Mouse (Mus musculus) liver, embryonic 18 days (tissue): ENCODE measurements around the gene Ccdc191. TPM values are rescaled to one million over a fixed set of nuclear protein-coding genes. Genes with fewer than 3 reads are reported as not detected.

Experiments
- polyA plus RNA-seq: library from polyadenylated mRNA; depleted of rRNA; stranded (reverse); fragments of >200 nt; gene quantifications from 2 replicates; pipeline ENCODE4 v1.2.3, GENCODE M21; 2012; rRNA removed

Gene Ccdc191
- 1.2 and 1.9 TPM in 2 replicates for polyA plus RNA-seq

DNA sequence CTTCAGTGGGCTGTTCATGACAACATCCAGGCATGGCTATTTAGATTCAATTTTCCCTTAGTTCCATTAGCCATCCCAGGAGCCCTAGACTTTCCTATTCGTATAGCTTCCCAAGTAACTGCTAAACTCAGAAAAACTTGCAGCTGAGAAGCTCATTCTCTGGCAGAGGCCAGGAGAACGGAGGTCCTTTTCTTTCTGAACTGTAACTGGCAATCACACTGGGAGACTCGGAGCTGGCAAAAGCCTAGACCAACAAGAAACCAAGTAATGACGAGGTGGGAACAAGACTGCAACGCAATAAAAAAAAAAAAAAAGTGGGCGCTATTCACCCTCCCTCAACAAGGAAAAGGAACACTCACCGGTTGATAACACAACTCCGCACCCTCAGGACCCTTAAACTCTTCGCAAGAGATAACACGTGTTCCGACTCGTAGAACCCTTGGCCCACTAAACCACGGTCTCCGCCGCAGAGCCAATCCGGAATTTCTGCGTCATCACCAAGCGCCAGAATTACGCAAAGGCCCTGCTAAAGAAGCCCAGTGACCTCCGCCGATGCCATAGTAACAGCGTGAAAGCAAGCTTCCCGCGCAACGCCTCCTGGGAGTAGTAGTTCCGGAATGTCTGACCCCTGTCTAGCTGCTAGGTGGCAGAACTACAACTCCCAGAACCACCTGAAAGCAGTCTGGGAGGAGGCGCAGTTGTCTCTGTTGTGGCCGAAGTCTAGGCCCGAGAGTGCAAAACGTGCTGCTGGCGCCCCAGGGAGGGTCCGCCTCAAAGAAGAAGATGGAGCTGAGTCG, at the start of gene Ccdc191:
Gene Ccdc191, plus strand, starts transcription at position 593 of the 797 bp plus-strand sequence.

DNA sequence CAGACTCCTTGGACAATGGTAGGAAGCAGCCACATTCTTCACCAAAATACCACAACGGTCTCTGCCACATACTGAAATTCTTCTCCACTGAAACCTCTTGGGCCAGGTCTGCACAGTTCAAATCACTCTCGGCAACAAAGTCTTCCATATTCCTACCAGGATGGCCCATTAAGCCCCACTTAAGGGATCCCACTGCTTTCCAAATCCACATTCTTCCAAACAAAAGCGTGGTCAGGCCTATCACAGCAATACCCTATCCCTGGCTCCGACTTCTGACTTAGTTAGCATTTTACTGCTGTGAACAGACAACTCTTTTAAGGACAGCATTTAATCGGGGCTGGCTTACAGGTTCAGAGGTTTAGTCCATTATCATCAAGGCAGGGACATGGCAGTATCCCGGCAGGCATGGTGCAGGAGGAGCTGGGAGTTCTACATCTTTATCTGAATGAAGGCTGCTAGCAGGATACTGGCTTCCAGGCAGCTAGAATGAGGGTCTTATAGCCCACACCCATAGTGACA, 36.8 kb downstream of the Ccdc191 start, which contains the start of gene Qtrt2:
Gene Qtrt2, minus strand, starts transcription at position 469 of the 519 bp plus-strand sequence.

DNA sequence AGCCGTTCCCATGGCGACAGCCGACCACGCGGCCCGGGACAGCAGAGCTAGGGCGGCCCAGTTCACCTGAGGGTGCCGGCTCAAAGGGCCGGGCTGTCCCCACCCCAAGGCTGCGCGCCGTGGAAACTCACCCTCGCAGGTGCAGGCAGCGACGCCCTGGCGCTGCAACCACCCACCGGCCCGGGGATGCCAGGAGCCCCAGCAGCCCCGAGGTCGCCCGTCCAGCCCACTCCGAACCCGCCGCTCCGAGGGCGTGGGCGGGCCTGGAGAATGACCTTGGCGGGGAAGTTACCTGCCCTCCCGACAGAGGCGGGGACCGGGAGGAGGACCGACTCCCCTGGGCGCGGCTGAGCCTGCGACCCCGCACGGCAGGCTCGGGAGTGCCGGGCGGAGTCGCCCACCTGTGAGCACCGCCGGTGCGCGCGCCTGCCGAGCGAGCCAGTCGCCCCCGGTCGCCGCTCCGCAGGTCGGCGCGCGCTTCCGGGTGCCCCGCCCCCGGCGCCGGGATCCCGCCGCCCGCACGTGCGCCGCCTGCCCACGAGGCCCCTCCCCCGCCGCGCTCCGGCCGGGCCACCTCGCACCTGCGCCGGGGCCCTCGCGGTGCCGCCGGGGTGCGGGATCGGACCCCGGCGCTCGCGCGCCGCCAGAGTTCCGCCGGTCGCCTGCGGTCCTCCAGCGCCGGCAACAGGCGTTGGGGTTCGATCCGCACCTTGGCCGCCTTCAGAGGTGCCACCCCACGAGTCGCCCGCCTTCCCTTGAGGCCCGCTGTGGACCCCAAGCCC, 89.9 kb downstream of the Ccdc191 start, which contains the start of gene Zdhhc23:
Gene Zdhhc23, minus strand, starts transcription at position 464 of the 782 bp plus-strand sequence.

Other genes starting within 250 kb of the Ccdc191 start
- 0.06 TPM in 1 of 2 replicates, not detected in the other for gene Tigit, start 225.7 kb upstream of the Ccdc191 start, polyA plus RNA-seq
- gene Drd3, start 135.8 kb upstream of the Ccdc191 start, polyA plus RNA-seq = not detected in 2 replicates
- 9.9 and 12.1 TPM in 2 replicates for gene Qtrt2, start 37.0 kb downstream of the Ccdc191 start, polyA plus RNA-seq
- gene Zdhhc23, start 90.0 kb downstream of the Ccdc191 start, polyA plus RNA-seq = 0.48 and 0.53 TPM in 2 replicates
- gene Gramd1c, start 173.5 kb downstream of the Ccdc191 start, polyA plus RNA-seq = 5.1 and 5.3 TPM in 2 replicates
- gene Atp6v1a, start 249.9 kb downstream of the Ccdc191 start, polyA plus RNA-seq = 15.1 and 15.4 TPM in 2 replicates